Mouse (Mus musculus) testis, adult 2 months (tissue): ENCODE results near the gene Dlg5.

Source experiments
- CTCF ChIP-seq: fragments of 200-500 bp; IDR thresholded peaks from 2 replicates; pipeline ENCODE4 v1.5.1; 2012; ENCODE audit warnings: low read depth, mild to moderate bottlenecking, inconsistent platforms, low read length, moderate library complexity; ENCODE audit not compliant: control insufficient read depth, insufficient read depth, insufficient replicate concordance
- POLR2A ChIP-seq: fragments of 200-500 bp; IDR thresholded peaks from 2 replicates; pipeline ENCODE4 v1.6.1; 2012; ENCODE audit warnings: low read depth, mild to moderate bottlenecking, inconsistent platforms, low read length, moderate library complexity; ENCODE audit not compliant: control insufficient read depth

- TF ChIP-seq CTCF (no peak), POLR2A (no peak)
Measured at GRCm38 (mm10) chr14:24213336-24213735, 32.4 kb downstream of the Dlg5 start.
